Mouse (Mus musculus): ENCODE data around the gene Tysnd1. TPM values are rescaled to one million over a fixed set of nuclear protein-coding genes. Genes with fewer than 3 reads are reported as not detected.
A peak's percentile ranks its signal among the peaks of the same experiment; 100 is the strongest.

The Tysnd1 gene
- 1 to 10 TPM; 1.9 to 4.0 TPM for polyA plus RNA-seq (2017; shearing (Covaris generic))

GRCm38 (mm10) chr10:61694870-61695670 lies at the start of gene Tysnd1:
TSS of gene Tysnd1 (plus strand) at chr10:61695514.
- peak; percentile 98 for ATAC-seq

GRCm38 (mm10) chr10:61646557-61646956 lies 48.8 kb upstream of the Tysnd1 start:
- ATAC-seq = no peak

GRCm38 (mm10) chr10:61647790-61648736 lies 47.3 kb upstream of the Tysnd1 start, which contains the start of gene Ppa1:
TSS of gene Ppa1 (plus strand) at chr10:61648552.
- ATAC-seq = peak; percentile 81

GRCm38 (mm10) chr10:61648737-61649645 lies 46.3 kb upstream of the Tysnd1 start:
- peak; percentile 53 for ATAC-seq

GRCm38 (mm10) chr10:61654105-61654504 lies 41.2 kb upstream of the Tysnd1 start:
- no peak for ATAC-seq

- no peak for ATAC-seq
Observed at GRCm38 (mm10) chr10:61654691-61655090, 40.6 kb upstream of the Tysnd1 start.

- ATAC-seq = no peak
Observed at GRCm38 (mm10) chr10:61655188-61655587, 40.1 kb upstream of the Tysnd1 start.

GRCm38 (mm10) chr10:61656928-61657882 lies 38.1 kb upstream of the Tysnd1 start:
- peak; percentile 12 for ATAC-seq

GRCm38 (mm10) chr10:61657985-61658384 lies 37.3 kb upstream of the Tysnd1 start:
- ATAC-seq = peak; percentile 78

GRCm38 (mm10) chr10:61661887-61662286 lies 33.4 kb upstream of the Tysnd1 start:
- no peak for ATAC-seq

GRCm38 (mm10) chr10:61662391-61662988 lies 32.8 kb upstream of the Tysnd1 start:
- ATAC-seq = no peak

GRCm38 (mm10) chr10:61665111-61665510 lies 30.2 kb upstream of the Tysnd1 start:
- ATAC-seq = no peak

- ATAC-seq = no peak
Observed at GRCm38 (mm10) chr10:61665651-61666050, 29.7 kb upstream of the Tysnd1 start.

- no peak for ATAC-seq
Observed at GRCm38 (mm10) chr10:61669289-61669688, 26.0 kb upstream of the Tysnd1 start.

- ATAC-seq = no peak
Observed at GRCm38 (mm10) chr10:61669896-61670295, 25.4 kb upstream of the Tysnd1 start.

GRCm38 (mm10) chr10:61670758-61671157 lies 24.6 kb upstream of the Tysnd1 start:
- ATAC-seq = peak; percentile 47

GRCm38 (mm10) chr10:61675935-61676334 lies 19.4 kb upstream of the Tysnd1 start:
- peak; percentile 7 for ATAC-seq

GRCm38 (mm10) chr10:61679545-61679944 lies 15.8 kb upstream of the Tysnd1 start:
- no peak for ATAC-seq

- peak; percentile 95 for ATAC-seq
Observed at GRCm38 (mm10) chr10:61680015-61680913, 15.1 kb upstream of the Tysnd1 start, which contains the start of gene Sar1a. TSS of gene Sar1a (plus strand) at chr10:61680299.

All from CD4-positive, CD25-positive, alpha-beta regulatory T cell, adult 4 months (primary cell).